Mouse (Mus musculus): ENCODE measurements around the gene Alpk1.

Alpk1 gene

GRCm38 (mm10) chr3:127694802-127695771, 85.2 kb downstream of the Alpk1 start:
- DNase-seq (ENCODE audit: low spot score), result no peak

- no peak for DNase-seq (ENCODE audit: low spot score)
These were observed 89.1 kb downstream of the Alpk1 start for GRCm38 (mm10) chr3:127691230-127691629.

- no peak for DNase-seq (ENCODE audit: low spot score)
These were observed 100.6 kb downstream of the Alpk1 start for GRCm38 (mm10) chr3:127679703-127680102.

- DNase-seq (ENCODE audit: low spot score), result no peak
These were observed 118.4 kb downstream of the Alpk1 start for GRCm38 (mm10) chr3:127661646-127662531.

GRCm38 (mm10) chr3:127660712-127661111, 119.6 kb downstream of the Alpk1 start:
- DNase-seq (ENCODE audit: low spot score), result no peak

- no peak for DNase-seq (ENCODE audit: low spot score)
These were observed 128.3 kb downstream of the Alpk1 start for GRCm38 (mm10) chr3:127651742-127652653.

- DNase-seq (ENCODE audit: low spot score), result no peak
These were observed 134.0 kb downstream of the Alpk1 start for GRCm38 (mm10) chr3:127646156-127646825.

GRCm38 (mm10) chr3:127642211-127642610, 138.1 kb downstream of the Alpk1 start:
- DNase-seq (ENCODE audit: low spot score), result no peak

GRCm38 (mm10) chr3:127640762-127641700, 139.3 kb downstream of the Alpk1 start:
- no peak for DNase-seq (ENCODE audit: low spot score)

GRCm38 (mm10) chr3:127639875-127640761, 140.2 kb downstream of the Alpk1 start:
- DNase-seq (ENCODE audit: low spot score), result no peak

- no peak for DNase-seq (ENCODE audit: low spot score)
These were observed 145.4 kb downstream of the Alpk1 start for GRCm38 (mm10) chr3:127634984-127635349.

- DNase-seq (ENCODE audit: low spot score), result peak; percentile 61
These were observed 146.0 kb downstream of the Alpk1 start for GRCm38 (mm10) chr3:127634101-127634983.

- no peak for DNase-seq (ENCODE audit: low spot score)
These were observed 147.0 kb downstream of the Alpk1 start, which contains the start of gene Neurog2 for GRCm38 (mm10) chr3:127633080-127634032. Gene Neurog2 (plus strand): TSS chr3:127633135.

- no peak for DNase-seq (ENCODE audit: low spot score)
These were observed 147.8 kb downstream of the Alpk1 start for GRCm38 (mm10) chr3:127632531-127632930.

GRCm38 (mm10) chr3:127631582-127631981, 148.7 kb downstream of the Alpk1 start:
- DNase-seq (ENCODE audit: low spot score), result no peak

GRCm38 (mm10) chr3:127630735-127631372, 149.5 kb downstream of the Alpk1 start:
- DNase-seq (ENCODE audit: low spot score), result no peak

All from ovary, postnatal 14 days (tissue).